Mouse (Mus musculus) kidney, postnatal 25 days (tissue): Measurements from ENCODE around the gene Actn1.

Experiments
- DNase-seq, 2 experiments: peaks; one replicate each; pipeline ENCODE4 v3.0.0; 2021; ENCODE audit warnings: mixed read lengths in 2 of 2

Actn1 gene

GRCm38 (mm10) chr12:80181831-80182230 lies 78.3 kb downstream of the Actn1 start:
- DNase-seq = no peak

GRCm38 (mm10) chr12:80178035-80178434 lies 82.1 kb downstream of the Actn1 start:
- no peak for DNase-seq

- DNase-seq = no peak
Observed at GRCm38 (mm10) chr12:80168736-80169135, 91.4 kb downstream of the Actn1 start.

GRCm38 (mm10) chr12:80168178-80168686 lies 91.9 kb downstream of the Actn1 start:
- DNase-seq = peak; percentile 84 to 93

- no peak for DNase-seq
Observed at GRCm38 (mm10) chr12:80167321-80167720, 92.8 kb downstream of the Actn1 start.

DNA sequence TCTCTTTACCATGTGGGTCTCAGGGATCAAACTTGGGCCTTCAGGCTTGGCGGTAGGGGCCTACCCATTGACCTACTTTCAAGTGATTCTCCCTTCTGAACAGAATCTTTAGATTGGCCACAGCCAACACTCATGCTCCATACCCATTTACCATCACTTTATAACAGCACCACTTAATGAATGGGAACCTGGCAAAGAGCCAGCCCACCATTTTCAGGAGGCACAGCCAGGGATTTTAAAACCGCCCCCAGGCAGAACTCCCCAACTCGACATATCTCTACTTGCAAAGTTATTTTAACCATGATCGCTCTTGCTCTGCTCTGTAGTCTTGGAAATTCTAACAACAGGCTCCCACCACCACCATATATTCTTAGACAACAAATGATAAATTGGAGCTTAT lies 93.5 kb downstream of the Actn1 start:
- DNase-seq = no peak

GRCm38 (mm10) chr12:80164526-80164925 lies 95.6 kb downstream of the Actn1 start:
- DNase-seq = no peak

DNA sequence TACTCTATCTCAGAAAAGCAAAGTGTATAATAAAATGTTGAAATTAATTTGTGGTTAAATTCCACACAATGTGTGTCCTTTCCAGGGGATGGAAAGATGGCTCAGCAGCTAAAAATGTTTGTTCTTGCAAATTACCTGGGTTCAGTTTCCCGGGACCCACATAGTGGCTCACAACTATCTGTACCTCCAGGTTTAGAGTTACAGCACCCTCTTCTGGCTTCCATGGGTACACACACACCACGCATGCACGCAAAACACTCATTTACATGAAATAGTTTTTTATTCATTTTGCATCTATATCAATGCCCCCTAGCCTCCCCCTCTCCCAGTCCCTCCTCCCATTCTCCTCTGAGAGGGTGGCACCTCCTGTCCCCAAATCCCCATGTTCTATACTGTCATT lies 97.7 kb downstream of the Actn1 start:
- DNase-seq = no peak

DNA sequence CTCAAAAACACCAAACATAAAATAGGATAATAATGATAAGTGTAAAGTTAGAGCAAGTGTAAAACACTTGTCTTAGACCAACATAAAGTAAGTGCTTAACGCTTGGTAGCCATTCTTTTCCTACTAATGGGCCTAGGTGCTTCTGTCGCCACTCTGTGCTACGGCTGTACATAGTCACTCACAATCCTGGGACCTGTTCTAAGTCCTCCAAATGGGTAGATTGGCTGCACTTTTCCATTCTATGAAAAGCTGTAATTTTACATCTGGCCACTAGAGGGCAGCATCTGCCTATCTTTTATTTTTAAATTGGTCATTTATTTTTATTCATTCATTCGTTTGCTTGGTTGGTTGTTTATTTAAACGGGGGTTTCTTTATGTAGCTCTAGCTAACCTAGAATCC lies 102.5 kb downstream of the Actn1 start:
- no peak for DNase-seq

DNA sequence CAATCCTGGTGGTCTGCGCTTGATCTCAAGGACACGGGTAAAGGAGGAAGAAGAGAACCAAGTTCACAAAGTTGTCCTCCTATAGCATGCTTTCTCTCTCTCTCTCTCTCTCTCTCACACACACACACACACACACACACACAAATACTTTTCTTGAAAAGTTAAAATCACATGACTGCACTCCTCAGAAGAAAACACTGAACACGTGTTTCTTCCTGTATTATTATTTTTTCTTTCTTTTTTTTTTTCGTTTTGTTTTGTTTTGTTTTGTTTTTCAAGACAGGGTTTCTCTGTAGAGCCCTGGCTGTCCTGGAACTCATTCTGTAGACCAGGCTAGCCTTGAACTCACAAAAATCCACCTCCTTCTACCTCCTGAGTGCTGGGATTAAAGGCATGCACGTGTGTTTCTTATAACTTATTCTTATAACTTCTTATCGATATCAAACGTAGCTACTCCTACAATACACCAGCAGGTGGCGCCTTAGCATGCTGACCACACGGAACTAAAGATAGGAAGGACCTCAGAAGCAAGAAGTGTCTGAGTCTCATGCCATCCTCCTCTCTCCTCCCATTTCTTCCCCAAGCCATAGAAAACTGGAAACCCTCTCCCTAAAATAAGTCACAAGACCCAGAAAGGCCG lies 106.4 kb downstream of the Actn1 start:
- peak; percentile 66 to 77 for DNase-seq

DNA sequence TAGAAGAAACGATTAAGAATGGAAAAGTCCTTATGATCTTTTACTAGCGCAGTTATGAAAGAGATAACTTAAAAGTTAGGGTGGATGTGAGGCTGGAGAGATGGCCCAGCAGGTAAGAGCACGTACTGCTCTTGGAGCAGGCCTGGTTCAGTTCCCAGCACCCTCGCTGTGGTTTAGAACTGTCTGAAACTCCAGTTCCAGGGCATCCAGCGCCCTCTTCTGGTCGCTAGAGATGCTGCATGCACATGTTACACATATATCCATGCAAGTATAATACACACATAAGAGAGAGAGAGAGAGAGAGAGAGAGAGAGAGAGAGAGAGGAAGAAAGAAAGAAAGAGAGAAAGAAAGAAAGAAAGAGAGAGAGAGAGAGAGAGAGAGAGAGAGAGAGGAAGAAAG lies 107.1 kb downstream of the Actn1 start:
- no peak for DNase-seq

DNA sequence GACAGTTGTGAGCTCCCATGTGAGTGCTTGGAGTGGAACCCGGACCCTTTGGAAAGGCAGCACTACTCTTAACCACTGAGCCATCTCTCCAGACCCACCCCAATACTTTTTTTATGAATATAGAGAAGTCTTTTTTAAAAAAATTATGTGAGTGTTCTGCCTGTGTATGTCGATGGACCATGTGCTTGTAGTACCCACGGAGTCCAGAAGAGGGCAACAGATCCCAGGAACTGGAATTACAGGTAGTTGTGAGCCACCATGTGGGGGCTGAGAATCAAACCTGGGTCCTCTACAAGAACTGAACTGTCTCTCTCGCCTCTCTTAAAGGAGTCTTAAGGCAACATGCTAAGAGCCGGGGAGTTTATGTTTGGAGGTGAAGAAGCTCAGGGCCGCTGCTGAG lies 108.3 kb downstream of the Actn1 start:
- DNase-seq = peak in 1 of 2 experiments; percentile 27

DNA sequence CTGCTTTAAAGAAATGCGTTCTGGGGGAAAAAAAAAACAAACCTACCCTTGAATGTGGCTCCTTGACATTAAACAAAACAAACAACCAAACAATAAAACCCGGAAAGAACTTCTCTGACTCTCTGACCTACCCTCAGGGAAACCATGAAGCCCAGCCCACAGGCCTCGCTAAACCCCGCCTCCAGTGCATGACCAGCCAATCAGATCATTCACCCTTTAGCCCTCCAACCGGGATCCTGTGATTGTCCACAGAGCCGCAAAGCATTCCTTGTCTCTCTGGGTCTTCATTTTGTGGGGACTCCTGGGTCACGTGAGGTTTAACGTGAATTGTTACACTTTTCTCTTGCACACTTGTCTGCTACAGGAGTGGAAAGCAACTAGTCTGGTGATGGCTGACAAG lies 109.5 kb downstream of the Actn1 start:
- peak; percentile 60 to 76 for DNase-seq

- DNase-seq = no peak
Observed at GRCm38 (mm10) chr12:80147563-80148214, 112.5 kb downstream of the Actn1 start.

DNA sequence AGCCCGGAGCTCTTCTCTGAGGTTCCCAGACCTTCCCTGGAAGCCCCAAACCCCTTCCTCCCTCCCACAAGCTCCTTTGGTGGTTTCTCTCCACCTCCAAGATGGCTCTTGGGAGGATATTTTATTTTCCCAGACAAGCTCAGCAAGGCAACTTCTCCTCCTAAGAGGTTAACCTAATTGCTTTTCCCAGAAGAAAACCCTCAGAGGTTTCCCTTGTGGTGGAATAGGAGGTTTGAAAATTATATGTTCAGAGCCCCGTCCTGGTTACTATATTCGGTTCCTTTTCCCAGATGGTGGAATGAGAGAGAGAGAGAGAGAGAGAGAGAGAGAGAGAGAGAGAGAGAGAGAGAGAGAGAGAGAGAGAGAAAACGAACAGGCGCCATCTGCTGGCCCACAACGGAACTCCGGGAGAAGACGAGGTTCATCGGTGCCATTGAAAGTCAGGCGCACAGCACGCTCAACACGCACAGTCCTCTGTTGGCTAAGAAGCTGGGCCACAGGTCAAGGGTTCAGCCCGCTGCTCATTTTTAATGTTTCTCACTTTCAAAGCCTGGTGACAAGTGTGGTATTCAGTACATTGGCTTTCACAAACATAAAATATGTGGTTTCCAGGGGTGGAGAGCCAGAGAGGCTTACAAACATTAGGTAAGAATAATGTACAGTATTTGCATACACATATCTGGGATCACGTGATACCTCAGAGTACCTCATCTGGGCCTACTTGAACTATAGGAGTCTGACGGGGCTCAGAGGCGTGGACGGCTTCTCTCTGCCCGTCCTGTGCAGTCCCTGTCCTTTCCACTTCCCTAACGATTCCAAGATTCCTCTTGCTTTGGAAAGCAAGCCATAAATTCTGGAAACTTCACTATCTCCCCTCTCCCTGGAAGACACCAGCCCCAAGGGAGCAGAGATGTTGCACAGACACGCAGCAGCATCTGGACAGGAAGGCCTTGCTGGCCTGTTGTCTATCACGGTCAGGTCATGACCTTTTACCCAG lies 113.6 kb downstream of the Actn1 start:
- peak; percentile 87 to 89 for DNase-seq

DNA sequence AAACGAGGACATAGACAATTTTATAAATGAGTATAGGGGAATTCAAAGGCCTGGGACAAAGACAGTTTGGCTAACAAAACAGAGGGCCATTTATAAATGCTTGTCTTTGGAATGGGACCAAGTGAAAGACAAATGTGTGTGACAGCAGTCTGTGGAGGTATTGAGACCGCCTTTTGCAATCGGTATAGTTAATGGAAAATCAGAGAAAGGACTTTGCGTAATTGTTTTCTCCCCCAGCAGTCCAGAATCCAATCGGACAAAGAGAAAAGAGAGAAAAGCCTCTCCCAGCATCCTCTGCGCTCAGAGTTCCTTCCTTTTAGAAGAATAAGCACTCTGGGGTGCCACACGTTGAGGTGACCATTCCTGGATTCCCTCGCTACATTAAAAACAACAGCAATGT lies 114.8 kb downstream of the Actn1 start:
- no peak for DNase-seq

- DNase-seq = no peak
Observed at GRCm38 (mm10) chr12:80144846-80145245, 115.3 kb downstream of the Actn1 start.

- DNase-seq = peak; percentile 62 to 78
Observed at GRCm38 (mm10) chr12:80141470-80141869, 118.7 kb downstream of the Actn1 start.

- no peak for DNase-seq
Observed at GRCm38 (mm10) chr12:80141011-80141410, 119.2 kb downstream of the Actn1 start.

- DNase-seq = no peak
Observed at GRCm38 (mm10) chr12:80137744-80138143, 122.4 kb downstream of the Actn1 start.

GRCm38 (mm10) chr12:80137246-80137645 lies 122.9 kb downstream of the Actn1 start:
- DNase-seq = no peak

- DNase-seq = no peak
Observed at GRCm38 (mm10) chr12:80136264-80136930, 123.8 kb downstream of the Actn1 start.

DNA sequence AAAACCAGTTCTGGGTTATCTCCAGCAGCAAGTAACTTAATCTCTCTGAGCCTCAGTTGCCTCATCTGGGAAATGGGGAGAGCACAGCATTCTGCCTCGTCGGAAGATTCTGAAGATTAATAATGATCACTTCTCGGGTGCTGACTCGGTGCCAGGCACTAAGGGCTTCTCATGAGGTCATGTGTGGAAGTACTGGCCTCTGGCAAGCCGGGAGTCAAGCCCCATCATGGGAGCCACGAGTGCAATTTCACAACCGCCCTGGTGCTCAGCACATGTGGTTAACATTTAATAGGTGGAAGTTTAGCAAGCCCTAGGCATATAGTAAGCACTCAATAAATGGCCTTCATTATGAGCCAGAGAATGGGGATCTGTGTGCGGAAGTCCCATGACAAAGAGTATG lies 125.0 kb downstream of the Actn1 start:
- DNase-seq = peak in 1 of 2 experiments; percentile 50
